Mouse (Mus musculus) ES-E14 (cell line): ENCODE data around the gene Tcte3.

Experiments
- CHD2 ChIP-seq: IDR thresholded peaks from 2 replicates; pipeline ENCODE4 v1.6.1; 2014; ENCODE audit warnings: mild to moderate bottlenecking, low read depth, low read length, inconsistent platforms
- HCFC1 ChIP-seq: IDR thresholded peaks from 2 replicates; pipeline ENCODE4 v1.6.1; 2012; ENCODE audit warnings: low read length, inconsistent platforms, borderline replicate concordance; ENCODE audit not compliant: insufficient read depth
- MAFK ChIP-seq: IDR thresholded peaks from 2 replicates; pipeline ENCODE4 v1.6.1; 2014; ENCODE audit warnings: mild to moderate bottlenecking, low read depth, low read length, inconsistent platforms; ENCODE audit not compliant: insufficient read depth
- ZC3H11A ChIP-seq: IDR thresholded peaks from 2 replicates; pipeline ENCODE4 v1.6.1; 2012; ENCODE audit warnings: low read depth, mild to moderate bottlenecking, inconsistent platforms, low read length, borderline replicate concordance
- ZNF384 ChIP-seq: IDR thresholded peaks from 2 replicates; pipeline ENCODE4 v1.6.1; 2012; ENCODE audit warnings: low read depth, low read length, inconsistent platforms

- TF ChIP-seq ZNF384 = no peak
- no peak for TF ChIP-seq MAFK
- no peak for TF ChIP-seq ZC3H11A
- TF ChIP-seq CHD2 = no peak
- TF ChIP-seq HCFC1 = no peak
Measured at GRCm38 (mm10) chr17:15060356-15060755, 19.1 kb upstream of the Tcte3 start.
